Mouse (Mus musculus) right cerebral cortex, postnatal 36 days (tissue): ENCODE results near the gene Mdm2.
"Not testable (repeated sequence)": the region's sequence is repeated elsewhere in the genome, so short reads cannot be mapped to it uniquely, and the experiment has no call there.

Experiments used
- DNase-seq, 2 experiments: peaks; one replicate each; pipeline ENCODE4 v3.0.0; 2022; ENCODE audit warnings: low spot score in 2 of 2, mixed read lengths in 1 of 2

Gene Mdm2

DNA sequence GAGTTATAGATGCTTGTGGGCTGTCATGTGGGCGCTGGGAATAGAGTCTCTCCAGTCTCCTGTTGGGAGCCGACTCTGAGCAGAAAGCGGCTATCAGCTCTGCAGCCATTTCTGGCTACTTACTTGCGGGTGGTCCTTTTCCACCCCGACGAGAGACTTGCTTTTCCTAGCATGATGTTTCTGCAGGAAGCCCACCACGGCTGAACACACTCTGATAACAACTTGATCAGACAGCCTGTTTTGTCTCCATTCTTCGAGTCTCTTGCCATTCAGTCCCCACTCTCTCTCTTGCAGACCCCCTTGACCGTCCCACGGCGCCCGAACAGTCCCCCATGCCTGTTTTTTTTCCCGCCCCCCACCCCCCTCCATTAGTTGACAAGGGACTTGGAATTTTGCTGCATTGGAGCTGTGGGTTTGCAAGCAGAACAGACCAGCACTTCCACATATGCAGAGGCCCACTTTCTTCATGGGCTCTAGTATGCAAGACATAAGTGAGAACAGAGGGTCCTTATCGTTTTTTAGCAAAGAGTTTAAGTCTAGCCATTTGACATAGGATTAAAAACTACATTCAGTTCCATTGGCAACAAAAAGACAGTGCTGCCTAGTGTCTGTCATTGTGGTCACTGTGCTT, 22.5 kb upstream of the Mdm2 start:
- no peak for DNase-seq

DNA sequence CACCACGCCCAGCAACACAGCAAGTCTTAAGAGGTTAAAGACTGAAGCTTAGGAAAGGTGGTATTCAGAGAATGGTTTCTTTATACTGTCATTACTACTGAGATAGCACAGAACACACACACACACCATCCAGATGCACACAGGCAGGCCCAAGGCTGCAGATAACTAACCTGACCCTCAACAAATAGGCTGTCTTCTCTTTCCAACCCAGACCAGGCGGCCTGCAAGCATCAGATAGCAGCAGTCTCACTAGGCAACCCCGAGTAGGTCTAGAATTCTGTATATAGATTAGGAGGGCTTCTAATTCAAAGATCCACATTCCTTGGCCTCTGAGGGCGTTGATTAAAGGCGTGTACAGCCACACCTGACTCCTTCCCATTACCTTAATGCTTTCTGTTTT, 21.6 kb upstream of the Mdm2 start:
- DNase-seq = no peak

- no peak for DNase-seq
These were observed 20.9 kb upstream of the Mdm2 start for GRCm38 (mm10) chr10:117731244-117732101.

DNA sequence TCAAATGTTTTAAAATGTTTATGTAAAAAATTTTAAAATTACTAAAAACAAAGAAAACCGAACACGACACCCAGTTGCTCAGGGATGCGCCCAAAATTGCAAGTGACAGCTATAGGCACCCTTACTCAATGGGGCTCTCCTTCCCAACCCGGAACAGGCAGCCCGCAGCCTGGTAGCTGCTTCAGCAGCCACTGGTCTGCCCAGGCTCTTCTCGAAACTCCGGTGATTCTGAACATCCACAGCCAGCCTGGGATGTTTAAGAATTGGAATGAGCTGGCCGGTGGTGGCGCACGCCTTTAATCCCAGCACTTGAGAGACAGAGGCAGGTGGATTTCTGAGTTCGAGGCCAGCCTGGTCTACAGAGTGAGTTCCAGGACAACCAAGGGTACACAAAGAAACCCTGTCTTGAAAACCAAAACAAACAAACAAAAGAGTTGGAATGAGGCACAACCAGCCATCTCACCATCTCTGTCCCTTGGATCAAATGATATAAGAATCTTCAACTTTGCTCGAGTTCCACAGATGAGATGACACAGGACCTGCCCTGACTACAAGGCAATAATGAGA, 20.2 kb upstream of the Mdm2 start:
- no peak for DNase-seq

DNA sequence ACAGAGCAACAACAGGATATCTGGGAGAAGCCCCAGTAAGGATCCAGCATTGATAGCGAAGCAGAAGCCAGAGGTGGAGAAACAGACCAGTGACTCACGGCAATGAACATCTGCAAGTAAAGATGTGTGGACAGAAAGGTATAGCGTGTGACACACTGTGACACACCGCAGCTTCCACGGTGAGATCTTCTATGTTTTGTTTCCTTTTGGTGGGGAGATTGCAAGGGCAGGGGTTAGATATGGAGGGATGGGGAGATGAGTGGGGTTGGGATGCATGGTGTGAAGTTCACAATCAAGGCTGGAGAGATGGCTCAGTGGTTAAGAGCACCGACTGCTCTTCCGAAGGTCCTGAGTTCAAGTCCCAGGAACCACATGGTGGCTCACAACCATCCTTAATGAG, 19.6 kb upstream of the Mdm2 start:
- DNase-seq = no peak

DNA sequence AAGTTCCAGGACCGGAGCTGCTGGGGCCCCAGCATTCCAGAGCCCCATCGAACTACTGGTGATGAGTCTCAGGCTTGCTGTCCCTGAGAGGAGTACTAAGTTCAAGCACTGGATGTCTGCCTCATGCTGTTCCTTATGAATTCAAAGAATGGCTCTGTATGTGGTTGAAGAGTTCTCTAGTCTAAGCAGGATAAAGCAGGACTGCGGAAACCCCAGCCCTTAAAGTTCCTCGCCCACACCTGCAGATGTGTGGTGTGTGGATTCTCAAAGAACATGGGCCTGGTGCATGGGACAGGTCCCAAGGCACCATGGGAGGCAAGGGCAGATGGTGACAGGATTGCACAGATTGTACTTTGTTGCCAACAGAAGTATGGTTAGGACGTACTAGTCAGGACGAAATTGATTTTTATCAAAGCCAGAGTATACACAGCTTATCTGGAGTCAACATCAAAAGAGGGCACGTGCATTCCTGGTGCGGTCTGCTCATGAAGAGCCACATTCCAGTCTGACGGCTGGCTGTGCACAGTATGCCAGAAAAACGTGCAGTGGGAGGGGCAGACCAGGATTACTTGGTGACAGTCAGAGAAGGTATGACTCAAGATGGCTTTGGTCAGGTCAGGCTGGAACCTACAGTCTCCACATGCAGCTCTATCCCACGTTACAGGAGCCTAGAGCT, 18.7 kb upstream of the Mdm2 start:
- no peak for DNase-seq

DNA sequence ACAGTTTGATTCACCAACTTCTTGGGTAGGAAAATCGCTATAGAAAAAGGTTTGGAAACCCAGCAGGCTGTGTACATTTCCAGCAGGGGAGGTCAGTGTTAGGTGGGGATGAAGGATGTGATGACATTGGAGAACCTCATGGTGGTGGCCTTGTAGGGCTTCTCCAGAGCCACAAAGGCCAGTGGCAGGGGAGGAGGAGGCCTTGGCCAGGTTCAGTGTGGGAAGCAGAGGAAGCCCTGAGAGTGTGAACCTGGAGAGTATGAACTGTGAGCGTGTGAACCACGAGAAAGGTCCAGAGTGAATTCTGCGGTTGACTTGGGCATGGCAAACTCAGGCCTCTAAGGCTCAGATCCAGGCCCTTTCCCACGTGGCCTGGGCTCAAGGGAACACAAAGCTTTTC, 18.0 kb upstream of the Mdm2 start:
- DNase-seq = no peak

GRCm38 (mm10) chr10:117727518-117728110, 17.1 kb upstream of the Mdm2 start:
- no peak for DNase-seq

- DNase-seq = no peak
These were observed 16.4 kb upstream of the Mdm2 start for GRCm38 (mm10) chr10:117726888-117727385.

DNA sequence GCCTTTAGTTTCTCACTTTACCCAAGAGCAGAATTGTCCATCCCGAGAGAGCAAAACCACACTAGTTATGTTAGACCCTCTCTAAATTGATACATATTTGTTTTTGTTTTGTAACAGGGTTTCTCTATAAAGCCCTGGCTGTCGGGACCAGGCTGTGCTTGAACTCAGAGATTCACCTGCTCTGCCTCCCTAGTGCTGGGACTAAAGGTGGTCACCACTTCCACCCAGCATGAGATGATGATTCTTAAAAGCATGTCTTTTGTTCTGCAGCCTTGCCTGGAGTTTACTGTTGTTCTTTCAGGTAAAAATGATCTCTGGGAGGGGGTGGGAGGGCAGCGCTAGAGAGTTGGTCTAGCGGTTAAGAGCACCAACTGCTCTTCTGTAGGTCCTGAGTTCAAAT, 15.8 kb upstream of the Mdm2 start:
- DNase-seq = no peak

GRCm38 (mm10) chr10:117725671-117726070, 15.1 kb upstream of the Mdm2 start:
- no peak for DNase-seq

GRCm38 (mm10) chr10:117724804-117725361, 14.3 kb upstream of the Mdm2 start:
- no peak for DNase-seq

DNA sequence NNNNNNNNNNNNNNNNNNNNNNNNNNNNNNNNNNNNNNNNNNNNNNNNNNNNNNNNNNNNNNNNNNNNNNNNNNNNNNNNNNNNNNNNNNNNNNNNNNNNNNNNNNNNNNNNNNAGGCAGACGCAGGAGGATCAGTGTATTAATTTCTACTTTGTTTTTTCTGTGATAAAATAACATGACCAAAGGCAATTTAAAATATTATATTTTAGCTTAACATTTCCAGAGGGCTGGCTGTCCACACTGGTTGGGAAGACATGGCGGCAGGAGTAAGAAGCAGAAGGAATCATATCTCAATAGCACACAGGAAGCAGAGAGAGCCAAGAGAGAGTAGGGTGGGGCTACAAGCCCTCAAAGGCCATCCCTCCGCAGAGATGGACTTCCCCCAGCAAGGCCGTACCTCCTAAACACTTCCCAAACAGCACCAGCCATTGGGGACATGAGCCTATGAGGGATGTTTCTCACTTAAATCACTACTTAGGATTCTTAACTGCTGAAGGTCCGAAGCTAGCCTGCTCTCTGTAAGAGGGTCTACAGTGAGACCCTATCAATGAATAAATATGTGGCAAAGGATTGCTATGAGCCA, 13.7 kb upstream of the Mdm2 start:
- DNase-seq = no peak

- peak; percentile 21 to 29 for DNase-seq
These were observed 7.9 kb upstream of the Mdm2 start for GRCm38 (mm10) chr10:117718161-117719119.

- DNase-seq = no peak
These were observed 7.0 kb upstream of the Mdm2 start for GRCm38 (mm10) chr10:117717583-117717982.

DNA sequence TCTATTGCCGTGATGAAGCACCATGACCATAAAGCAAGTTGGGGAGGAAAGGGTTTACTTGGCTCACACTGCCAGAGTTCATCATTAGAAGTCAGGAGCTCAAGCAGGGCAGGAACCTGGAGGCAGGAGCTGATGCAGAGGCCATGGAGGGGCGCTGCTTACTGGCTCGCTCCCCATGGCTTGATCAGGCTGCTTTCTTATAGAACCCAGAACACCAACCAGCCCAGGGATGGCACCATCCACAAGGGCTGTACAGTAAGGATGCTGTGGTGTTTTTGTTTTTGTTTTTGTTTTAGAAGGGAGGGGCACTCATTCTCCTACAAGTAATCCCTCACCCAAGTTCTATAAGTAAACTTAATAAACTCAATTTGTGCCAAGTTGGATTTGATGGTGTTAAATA, 6.1 kb upstream of the Mdm2 start:
- no peak for DNase-seq

GRCm38 (mm10) chr10:117715654-117716053, 5.1 kb upstream of the Mdm2 start:
- not testable (repeated sequence) for DNase-seq

- no peak for DNase-seq
These were observed 4.5 kb upstream of the Mdm2 start for GRCm38 (mm10) chr10:117714928-117715500.

GRCm38 (mm10) chr10:117714048-117714545, 3.5 kb upstream of the Mdm2 start:
- DNase-seq = no peak
